ENCODE assay signal across 26 mouse cellular contexts in genomic region chr14:77518017-77518416, GRCm38 (mm10).
"Had no signal": no experiment of that assay in that cellular context is flagged by ENCODE, and none has a peak within 500 bp of the region (broad histone marks: within the 10 kb centered on the region; RNA-seq: fewer than 3 reads in every experiment).

No protein-coding gene starts in this region.

- H3K27me3 ChIP-seq: heart, embryonic 12.5 days; hindbrain, embryonic 12.5 days; hindbrain, embryonic 15.5 days; limb, embryonic 12.5 days; liver, embryonic 13.5 days; liver, embryonic 15.5 days had no signal

- H3K27ac ChIP-seq: gastrocnemius, adult 2 months; heart, embryonic 10.5 days; hindbrain, embryonic 10.5 days; hindbrain, embryonic 12.5 days; hindbrain, embryonic 15.5 days; hindbrain, postnatal 0 days; layer of hippocampus, adult 2 months; left cerebral cortex, adult 2 months; limb, embryonic 10.5 days; limb, embryonic 12.5 days; liver, embryonic 13.5 days; liver, embryonic 15.5 days had no signal

- DNase-seq: gastrocnemius, adult 2 months; gastrocnemius, postnatal 10 days; gastrocnemius, postnatal 25 days; heart, postnatal 10 days; heart, postnatal 4 days; kidney, adult 11 months; kidney, adult 2 months; kidney, adult 9 months; kidney, postnatal 10 days; kidney, postnatal 36 days; liver; liver, embryonic 13.5 days; liver, postnatal 0 days had no signal

- H3K4me3 ChIP-seq: gastrocnemius, adult 2 months; heart, embryonic 10.5 days; heart, embryonic 12.5 days; hindbrain, embryonic 10.5 days; hindbrain, embryonic 12.5 days; hindbrain, embryonic 15.5 days; layer of hippocampus, adult 2 months; left cerebral cortex, adult 2 months; limb, embryonic 10.5 days; limb, embryonic 12.5 days; liver, embryonic 13.5 days; liver, embryonic 15.5 days had no signal

- H3K9me3 ChIP-seq: heart, embryonic 10.5 days; hindbrain, embryonic 12.5 days; hindbrain, embryonic 15.5 days; limb, embryonic 10.5 days; limb, embryonic 12.5 days; liver, embryonic 13.5 days; liver, embryonic 15.5 days had no signal

- H3K4me2 ChIP-seq: heart, embryonic 12.5 days; hindbrain, embryonic 12.5 days; hindbrain, embryonic 15.5 days; limb, embryonic 12.5 days; liver, embryonic 11.5 days; liver, embryonic 13.5 days; liver, embryonic 15.5 days had no signal

- H3K9ac ChIP-seq: heart, embryonic 12.5 days; hindbrain, embryonic 12.5 days; hindbrain, embryonic 15.5 days; limb, embryonic 12.5 days; liver, embryonic 13.5 days; liver, embryonic 15.5 days; liver, postnatal 0 days had no signal

- ATAC-seq: hindbrain, postnatal 0 days; intestine, embryonic 16.5 days; liver, postnatal 0 days had no signal

- H3K36me3 ChIP-seq: heart, embryonic 12.5 days; hindbrain, embryonic 10.5 days; hindbrain, embryonic 12.5 days; hindbrain, embryonic 15.5 days; limb, embryonic 10.5 days; limb, embryonic 12.5 days; liver, embryonic 13.5 days; liver, embryonic 15.5 days had no signal

- H3K4me1 ChIP-seq: heart, embryonic 10.5 days; heart, embryonic 12.5 days; hindbrain, embryonic 15.5 days; limb, embryonic 10.5 days; limb, embryonic 12.5 days; liver, embryonic 13.5 days; liver, embryonic 15.5 days had no signal
